Mouse (Mus musculus): Measurements from ENCODE around the gene Pnmal2.
A peak's percentile ranks its signal among the peaks of the same experiment; 100 is the strongest.

Pnmal2 gene

GRCm38 (mm10) chr7:16917447-16917846 lies 27.0 kb upstream of the Pnmal2 start:
- DNase-seq (ENCODE audit: low spot score in 2 of 2): no peak

DNA sequence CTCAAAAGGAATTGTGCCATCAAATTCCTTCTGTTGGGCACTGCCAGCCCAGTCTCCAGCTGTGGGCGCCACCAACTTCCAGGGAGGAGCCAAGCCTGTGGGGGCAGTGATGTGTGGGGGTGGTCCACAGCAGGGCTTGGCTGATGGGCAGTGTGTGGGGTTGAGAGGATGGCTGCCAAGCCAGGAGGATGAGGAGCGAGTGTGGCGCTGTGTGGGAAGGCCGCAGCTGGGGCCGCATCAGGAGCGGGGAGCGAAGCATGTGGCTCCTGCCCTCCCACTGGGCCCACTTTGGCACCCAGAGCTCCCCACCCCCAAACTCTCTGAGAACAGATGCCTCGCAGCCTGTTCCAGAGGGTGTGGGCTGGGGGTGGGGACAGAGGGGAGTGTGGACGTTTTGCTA lies 26.5 kb upstream of the Pnmal2 start:
- no peak for DNase-seq (ENCODE audit: low spot score in 2 of 2)

DNA sequence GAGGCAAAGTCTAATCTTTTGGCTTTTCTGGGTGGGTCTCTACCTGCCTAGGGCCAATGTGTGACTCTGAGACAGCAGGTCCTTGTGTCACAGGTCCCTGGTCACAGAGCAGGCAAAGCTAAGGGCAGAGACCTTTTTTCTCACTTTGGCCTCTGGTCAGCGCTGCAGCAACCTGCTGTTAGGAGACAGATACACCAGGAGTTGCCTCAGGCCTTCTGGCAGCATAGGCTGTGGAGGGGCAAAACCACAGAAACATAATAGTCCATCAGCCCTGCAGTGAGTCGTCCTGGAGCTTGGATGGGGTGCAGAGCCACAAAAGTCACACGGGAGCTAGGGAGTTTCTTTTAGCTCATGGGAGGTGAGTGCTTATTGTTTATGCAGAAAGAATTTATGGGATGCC lies 25.8 kb upstream of the Pnmal2 start:
- DNase-seq (ENCODE audit: low spot score in 2 of 2): no peak

DNA sequence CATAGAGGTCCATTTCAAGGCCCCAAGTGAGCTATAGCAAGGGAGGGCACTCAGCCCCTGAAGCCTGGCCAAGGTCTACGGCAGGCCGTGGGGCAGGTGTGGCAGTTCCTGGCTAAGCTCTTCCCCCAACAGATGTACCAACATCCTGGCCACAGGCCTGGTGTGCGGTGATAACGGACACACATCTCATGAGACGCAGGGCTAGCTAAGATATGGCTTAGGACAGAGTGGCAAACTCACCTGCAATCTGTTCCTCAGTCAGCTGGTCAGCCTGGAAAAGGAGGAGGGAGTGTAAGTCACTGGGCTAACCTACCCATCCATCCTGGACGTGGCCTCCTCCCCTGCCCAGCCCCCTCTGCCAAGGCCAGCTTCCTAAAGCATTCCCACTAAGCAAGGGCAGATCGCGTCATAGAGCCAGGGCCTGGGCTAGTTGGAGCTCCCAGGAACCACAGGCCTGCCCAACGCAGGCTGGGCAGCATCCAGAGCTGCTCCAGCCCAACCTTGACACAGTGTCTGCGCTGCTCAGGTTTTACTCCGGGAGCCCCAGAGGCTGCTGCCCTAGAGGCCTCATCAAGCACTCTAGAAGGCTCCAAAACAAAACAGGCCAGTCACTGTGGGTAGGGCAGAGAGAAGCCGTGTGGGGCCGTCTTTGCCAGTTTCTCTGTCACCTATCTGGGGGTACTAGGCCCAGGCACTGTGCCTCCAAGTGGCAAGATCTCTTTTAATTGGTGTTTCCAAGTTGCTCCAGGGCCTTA lies 24.9 kb upstream of the Pnmal2 start:
- DNase-seq (ENCODE audit: low spot score in 2 of 2): no peak

DNA sequence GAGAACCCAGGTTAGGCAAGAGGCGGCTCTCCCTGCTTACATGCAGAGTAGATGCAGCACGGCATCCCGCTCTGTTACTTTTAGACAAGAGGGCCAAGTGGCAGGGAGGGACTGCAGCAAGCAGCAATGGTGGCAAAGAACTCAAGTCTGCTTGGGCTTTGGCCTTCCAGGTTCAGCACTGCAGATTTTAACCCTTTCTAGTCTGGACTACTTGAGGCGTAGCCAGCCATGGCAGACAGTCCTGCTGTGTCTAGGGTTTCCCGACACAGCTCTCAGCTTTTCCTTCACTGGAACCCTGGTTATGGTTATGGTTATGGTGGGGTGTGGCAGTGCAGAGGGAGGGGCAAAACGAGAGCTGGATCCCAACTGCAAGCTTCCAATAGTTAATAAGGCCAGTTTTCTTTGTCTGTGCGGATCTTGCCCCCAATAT lies 24.3 kb upstream of the Pnmal2 start:
- no peak for DNase-seq (ENCODE audit: low spot score in 2 of 2)

GRCm38 (mm10) chr7:16920818-16921791 lies 23.4 kb upstream of the Pnmal2 start:
- no peak for DNase-seq (ENCODE audit: low spot score in 2 of 2)

DNA sequence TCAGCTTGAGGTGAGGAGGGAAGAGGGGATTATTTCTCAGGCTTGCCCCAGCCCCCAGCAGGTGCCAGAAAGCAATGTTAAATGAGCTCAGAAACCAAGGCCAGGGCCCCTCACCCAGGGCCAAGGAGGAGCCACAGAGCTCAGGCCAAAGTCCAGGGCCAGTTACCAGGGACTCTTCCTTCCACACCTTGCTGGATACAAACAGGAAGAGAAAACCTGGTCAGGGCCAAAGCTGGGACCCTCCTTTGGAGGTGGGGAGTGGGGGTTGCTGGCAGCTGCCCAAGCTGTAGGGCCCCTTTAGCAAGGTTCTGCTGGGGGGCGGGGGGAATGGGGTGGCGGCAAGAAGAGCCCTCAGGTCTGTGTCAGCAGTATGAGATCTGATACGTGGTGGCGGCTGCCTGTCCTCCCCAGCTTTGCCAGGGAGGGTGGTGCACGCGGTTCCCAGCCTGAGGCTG lies 22.6 kb upstream of the Pnmal2 start:
- no peak for DNase-seq (ENCODE audit: low spot score in 2 of 2)

- DNase-seq (ENCODE audit: low spot score in 2 of 2): peak in 1 of 2 experiments; percentile 42
Observed at GRCm38 (mm10) chr7:16922360-16922973, 22.0 kb upstream of the Pnmal2 start.

- DNase-seq (ENCODE audit: low spot score in 2 of 2): peak in 1 of 2 experiments; percentile 52
Observed at GRCm38 (mm10) chr7:16923283-16924036, 21.0 kb upstream of the Pnmal2 start.

GRCm38 (mm10) chr7:16924037-16924834 lies 20.2 kb upstream of the Pnmal2 start, which contains the start of gene Calm3:
Calm3 (minus strand) TSS chr7:16924114.
- peak; percentile 99 to 100 for DNase-seq (ENCODE audit: low spot score in 2 of 2)

GRCm38 (mm10) chr7:16928341-16928740 lies 16.1 kb upstream of the Pnmal2 start:
- no peak for DNase-seq (ENCODE audit: low spot score in 2 of 2)

DNA sequence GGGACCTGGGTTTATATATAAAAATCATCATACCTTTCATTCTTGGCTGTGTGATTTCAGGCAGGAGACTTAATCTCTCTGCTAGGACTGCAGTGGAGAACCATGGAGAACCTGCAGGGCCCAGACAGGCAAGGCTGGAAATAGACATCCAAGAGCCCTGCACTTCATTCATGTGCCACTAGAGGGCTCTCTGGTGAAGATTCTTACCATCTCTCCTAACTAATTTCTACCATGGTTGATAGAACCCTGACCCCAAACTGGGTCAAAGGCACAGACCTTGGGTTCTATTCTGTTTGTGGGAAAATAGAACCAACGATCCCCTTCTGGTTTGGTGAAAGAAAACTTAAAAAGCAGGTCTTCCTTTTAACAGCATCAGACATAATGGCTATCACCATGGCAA lies 13.6 kb upstream of the Pnmal2 start:
- peak in 1 of 2 experiments; percentile 78 for DNase-seq (ENCODE audit: low spot score in 2 of 2)

- peak in 1 of 2 experiments; percentile 90 for DNase-seq (ENCODE audit: low spot score in 2 of 2)
Observed at GRCm38 (mm10) chr7:16931968-16932627, 12.4 kb upstream of the Pnmal2 start.

- no peak for DNase-seq (ENCODE audit: low spot score in 2 of 2)
Observed at GRCm38 (mm10) chr7:16932704-16933577, 11.5 kb upstream of the Pnmal2 start.

DNA sequence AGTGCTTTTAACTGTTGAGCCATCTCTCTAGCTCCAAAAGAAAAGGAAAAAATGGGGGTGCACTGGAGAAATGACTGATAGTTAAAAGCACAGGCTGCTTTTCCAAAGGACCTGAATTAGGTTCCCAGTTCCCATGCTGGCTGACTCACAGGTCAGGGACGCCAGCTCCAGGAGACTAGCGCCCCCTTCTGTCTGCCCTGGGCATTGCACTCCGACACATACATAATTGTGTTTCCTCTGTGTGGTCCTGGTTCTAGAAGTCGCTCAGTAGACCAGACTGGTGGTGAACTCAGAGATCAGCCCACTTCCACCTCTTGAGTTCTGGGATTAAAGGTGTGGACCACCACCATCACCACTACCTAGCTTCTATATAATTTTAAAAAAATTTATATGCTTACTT lies 7.2 kb upstream of the Pnmal2 start:
- no peak for DNase-seq (ENCODE audit: low spot score in 2 of 2)

- no peak for DNase-seq (ENCODE audit: low spot score in 2 of 2)
Observed at GRCm38 (mm10) chr7:16938117-16938791, 6.2 kb upstream of the Pnmal2 start.

DNA sequence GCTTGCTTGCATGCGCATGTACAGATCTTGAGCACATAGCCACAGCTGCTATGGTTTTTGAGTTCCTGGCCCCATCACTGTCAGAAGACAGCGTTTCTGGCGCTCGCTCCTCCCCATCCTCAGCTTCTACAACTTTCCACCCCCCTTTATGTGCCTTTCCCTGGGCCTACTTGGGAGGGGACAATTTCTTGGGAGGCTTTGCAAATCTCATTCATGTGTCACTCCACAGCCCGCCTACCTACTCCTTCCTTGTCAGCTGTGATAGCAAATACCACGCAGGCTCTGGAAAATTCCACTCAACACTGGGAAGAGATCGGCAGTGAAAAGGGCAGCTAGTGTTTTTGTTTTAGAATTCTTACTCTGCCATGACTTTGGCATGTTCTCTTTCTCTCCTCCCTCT lies 4.2 kb upstream of the Pnmal2 start:
- no peak for DNase-seq (ENCODE audit: low spot score in 2 of 2)

- no peak for DNase-seq (ENCODE audit: low spot score in 2 of 2)
Observed at GRCm38 (mm10) chr7:16942861-16943260, 1.6 kb upstream of the Pnmal2 start.
